Mouse (Mus musculus): Measurements from ENCODE around the gene Tmeff2. TPM values are rescaled to one million over a fixed set of nuclear protein-coding genes. Genes with fewer than 3 reads are reported as not detected.

Tmeff2 gene
- polyA plus RNA-seq, 1 experiment from 2014 or later, result 20.1 TPM

DNA sequence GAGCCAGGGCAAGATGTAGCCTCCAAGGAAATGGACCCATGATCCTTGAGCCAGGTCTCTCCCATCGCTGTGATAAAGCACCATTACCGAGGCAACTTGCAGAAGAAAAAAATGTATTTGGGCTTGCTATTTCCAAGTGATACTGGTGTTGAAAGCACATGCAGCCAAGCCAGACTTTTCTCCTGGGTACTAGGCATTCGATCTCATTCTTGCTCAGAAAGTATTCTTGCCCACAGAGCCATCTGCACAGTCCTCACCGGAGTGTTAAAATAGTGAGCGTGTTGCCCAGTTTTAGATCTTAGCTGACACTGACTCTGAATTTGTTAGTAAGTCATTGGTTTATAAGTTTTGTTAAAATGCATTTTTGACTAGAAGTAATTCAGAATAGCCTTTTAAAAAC is 215.3 kb downstream of the Tmeff2 start:
- Histone ChIP-seq H3K4me2 (no peak overlapping the region), H3K9ac (no peak overlapping the region), H3K27ac (no peak overlapping the region), H3K4me3 (no peak overlapping the region), H3K9me3 (no peaks in the 10 kb centered on the region), H3K36me3 (no peaks in the 10 kb centered on the region), H3K4me1 (no peaks in the 10 kb centered on the region), H3K27me3 (no peaks in the 10 kb centered on the region)
- no peak for ATAC-seq (ENCODE audit: insufficient number of reproducible peaks, low FRiP score, low TSS enrichment, low read depth)
- WGBS, result 85% methylated on average over 5 of the region's 5 CpGs

DNA sequence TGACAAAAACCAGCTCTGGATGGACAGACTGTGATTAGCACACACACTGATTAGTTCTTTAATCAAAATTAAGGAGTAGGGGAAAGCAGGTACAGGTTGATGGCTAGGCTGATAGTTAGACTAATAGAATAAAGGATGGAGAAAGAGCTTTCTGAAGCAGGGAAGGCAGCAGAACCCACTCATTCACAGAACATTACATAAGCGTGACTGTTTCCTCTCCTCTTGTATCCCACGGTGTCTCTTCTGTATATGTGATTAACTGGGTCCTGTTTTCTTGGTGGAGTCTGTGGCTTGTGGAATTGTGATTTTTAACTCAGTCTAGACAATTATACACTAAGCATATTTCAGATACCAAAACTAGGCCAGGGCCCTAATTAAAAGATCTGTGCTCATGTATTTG is 217.4 kb downstream of the Tmeff2 start:
- no peak overlapping the region for H3K27ac ChIP-seq
- no peaks in the 10 kb centered on the region for H3K36me3 ChIP-seq
- H3K4me2 ChIP-seq, result no peak overlapping the region
- H3K9ac ChIP-seq, result no peak overlapping the region
- no peaks in the 10 kb centered on the region for H3K27me3 ChIP-seq
- WGBS, result 77% methylated on average over 2 of the region's 2 CpGs
- no peaks in the 10 kb centered on the region for H3K9me3 ChIP-seq
- H3K4me3 ChIP-seq, result no peak overlapping the region
- H3K4me1 ChIP-seq, result no peaks in the 10 kb centered on the region
- no peak for ATAC-seq (ENCODE audit: insufficient number of reproducible peaks, low FRiP score, low TSS enrichment, low read depth)

DNA sequence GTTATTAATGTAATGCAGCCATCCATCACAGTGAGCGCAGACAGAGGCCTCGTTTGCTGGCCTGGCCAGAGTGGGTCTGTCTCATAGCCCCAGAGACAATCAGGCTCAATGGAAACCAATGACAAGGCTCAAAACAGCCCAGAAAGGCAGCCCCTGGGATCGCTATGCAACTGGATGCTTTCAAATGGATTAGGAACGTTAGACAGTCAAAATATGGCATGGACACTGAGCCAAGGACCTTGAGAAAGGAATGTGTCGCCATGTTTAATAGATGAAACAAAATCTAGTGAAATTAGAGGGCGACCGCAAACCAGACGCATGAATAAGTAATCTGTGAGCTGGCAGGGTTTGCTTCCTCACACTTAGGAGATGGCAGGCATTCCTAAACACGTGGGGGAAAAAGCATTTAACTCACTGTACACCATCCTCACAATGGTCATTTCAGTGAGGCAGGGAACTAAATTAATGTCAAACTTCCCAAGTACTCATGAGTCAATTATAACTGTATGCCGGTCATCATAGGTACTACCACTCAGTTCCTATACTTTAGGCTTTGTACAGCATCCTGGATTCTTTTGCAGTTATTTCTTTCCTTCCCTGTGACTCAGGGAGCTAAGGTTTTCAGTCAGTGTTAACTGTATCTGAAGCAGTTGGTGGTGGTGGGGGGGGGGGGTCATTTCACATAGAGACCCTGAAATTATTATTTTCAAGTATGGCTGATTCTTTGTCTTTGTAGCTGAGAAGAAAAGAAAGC is 225.4 kb downstream of the Tmeff2 start:
- no peak overlapping the region for H3K9ac ChIP-seq
- no peak overlapping the region for H3K4me2 ChIP-seq
- H3K4me3 ChIP-seq, result no peak overlapping the region
- no peaks in the 10 kb centered on the region for H3K4me1 ChIP-seq
- 41% methylated on average over 10 of the region's 10 CpGs for WGBS
- H3K27me3 ChIP-seq, result no peaks in the 10 kb centered on the region
- no peaks in the 10 kb centered on the region for H3K36me3 ChIP-seq
- no peak overlapping the region for H3K27ac ChIP-seq
- no peaks in the 10 kb centered on the region for H3K9me3 ChIP-seq
- ATAC-seq (ENCODE audit: insufficient number of reproducible peaks, low FRiP score, low TSS enrichment, low read depth), result no peak

DNA sequence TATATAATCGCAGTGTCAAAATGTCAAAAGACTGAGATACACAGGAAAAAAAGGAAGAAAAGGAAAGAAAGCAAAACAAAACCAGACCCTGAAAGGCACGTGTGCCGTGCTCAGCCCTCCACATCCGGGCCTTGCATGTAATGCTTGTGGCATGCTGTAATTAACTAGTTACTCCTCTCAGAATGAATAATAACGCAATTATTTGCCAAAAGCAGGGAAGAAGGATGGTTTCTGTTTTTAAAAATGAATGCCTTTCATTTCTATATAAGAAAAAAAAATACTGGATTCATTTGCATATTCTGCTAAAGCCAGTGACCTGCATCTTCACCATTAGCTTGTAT is 225.9 kb downstream of the Tmeff2 start:
- Histone ChIP-seq H3K9ac (no peak overlapping the region), H3K9me3 (no peaks in the 10 kb centered on the region), H3K27ac (no peak overlapping the region), H3K36me3 (no peaks in the 10 kb centered on the region), H3K4me1 (no peaks in the 10 kb centered on the region), H3K4me2 (no peak overlapping the region), H3K27me3 (no peaks in the 10 kb centered on the region), H3K4me3 (no peak overlapping the region)
- ATAC-seq (ENCODE audit: insufficient number of reproducible peaks, low FRiP score, low TSS enrichment, low read depth), result no peak
- 36% methylated on average over 5 of the region's 5 CpGs for WGBS

DNA sequence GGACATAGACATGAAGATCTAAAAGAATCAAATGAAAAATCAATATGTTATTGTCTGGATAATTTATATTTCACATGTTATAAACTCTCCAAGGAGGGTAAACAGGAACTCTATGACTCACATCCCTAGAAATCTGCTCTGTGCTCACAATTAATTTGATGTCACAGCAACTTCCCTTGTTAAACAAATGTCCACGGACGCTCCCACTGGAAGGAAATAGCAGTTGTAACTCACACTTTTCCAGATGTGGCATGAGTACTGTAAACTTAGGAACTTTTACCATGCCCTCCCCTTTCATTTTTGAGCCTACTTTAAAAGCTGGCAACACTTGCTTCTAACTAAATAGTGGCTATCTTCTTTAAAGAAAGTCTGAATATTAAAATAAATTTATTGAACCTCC is 236.3 kb downstream of the Tmeff2 start:
- no peak overlapping the region for H3K4me3 ChIP-seq
- no peaks in the 10 kb centered on the region for H3K36me3 ChIP-seq
- H3K9me3 ChIP-seq, result no peaks in the 10 kb centered on the region
- WGBS, result 15% methylated on average over 2 of the region's 2 CpGs
- H3K9ac ChIP-seq, result no peak overlapping the region
- ATAC-seq (ENCODE audit: insufficient number of reproducible peaks, low FRiP score, low TSS enrichment, low read depth), result no peak
- H3K4me2 ChIP-seq, result no peak overlapping the region
- H3K4me1 ChIP-seq, result no peaks in the 10 kb centered on the region
- H3K27me3 ChIP-seq, result no peaks in the 10 kb centered on the region
- no peak overlapping the region for H3K27ac ChIP-seq

DNA sequence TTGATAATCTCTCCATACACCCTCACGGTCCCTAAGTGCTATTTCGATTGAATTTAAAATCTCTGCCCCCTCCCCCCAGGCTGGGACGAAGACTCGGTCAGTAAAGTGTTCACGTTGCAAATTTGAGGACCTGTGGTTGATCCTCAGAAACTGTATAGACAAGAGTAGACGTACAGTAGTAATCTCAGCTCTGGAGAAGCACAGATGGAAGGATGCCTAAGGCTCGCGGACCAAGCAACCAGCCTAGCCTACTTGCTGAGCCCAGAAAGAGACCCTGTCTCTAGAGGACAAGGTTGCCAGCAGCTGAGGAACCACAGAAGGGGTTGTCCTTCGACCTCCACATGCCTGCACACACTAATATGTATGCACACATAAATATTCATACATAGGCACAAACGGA is 239.2 kb downstream of the Tmeff2 start:
- WGBS, result 65% methylated on average over 10 of the region's 10 CpGs
- H3K4me3 ChIP-seq, result no peak overlapping the region
- no peak for ATAC-seq (ENCODE audit: insufficient number of reproducible peaks, low FRiP score, low TSS enrichment, low read depth)
- H3K9me3 ChIP-seq, result no peaks in the 10 kb centered on the region
- no peak overlapping the region for H3K4me2 ChIP-seq
- no peak overlapping the region for H3K9ac ChIP-seq
- no peaks in the 10 kb centered on the region for H3K27me3 ChIP-seq
- H3K4me1 ChIP-seq, result no peaks in the 10 kb centered on the region
- H3K36me3 ChIP-seq, result no peaks in the 10 kb centered on the region
- no peak overlapping the region for H3K27ac ChIP-seq

DNA sequence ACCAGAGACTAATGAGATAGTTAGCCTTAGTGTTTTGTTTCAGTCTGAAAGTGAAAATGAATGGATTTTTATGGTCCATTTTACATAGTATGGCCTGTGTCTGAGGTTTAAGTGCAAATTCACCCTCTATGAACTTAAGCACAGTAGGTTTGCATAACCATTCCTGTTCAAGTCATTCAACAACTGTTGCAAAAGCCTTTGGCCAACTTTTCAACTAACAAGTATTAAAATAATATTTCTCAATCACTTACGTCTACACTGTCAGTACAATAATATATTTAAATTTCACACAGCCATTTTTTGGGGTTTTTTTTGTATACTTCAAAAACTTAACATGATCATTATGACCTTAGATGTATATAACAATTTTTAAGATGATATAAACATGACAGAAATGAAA is 240.9 kb downstream of the Tmeff2 start:
- Histone ChIP-seq H3K9me3 (no peaks in the 10 kb centered on the region), H3K27me3 (no peaks in the 10 kb centered on the region), H3K4me1 (no peaks in the 10 kb centered on the region), H3K4me3 (no peak overlapping the region), H3K4me2 (no peak overlapping the region), H3K36me3 (no peaks in the 10 kb centered on the region), H3K27ac (no peak overlapping the region), H3K9ac (no peak overlapping the region)
- WGBS, result 74% methylated on average over 1 of the region's 1 CpGs
- ATAC-seq (ENCODE audit: insufficient number of reproducible peaks, low FRiP score, low TSS enrichment, low read depth), result no peak

DNA sequence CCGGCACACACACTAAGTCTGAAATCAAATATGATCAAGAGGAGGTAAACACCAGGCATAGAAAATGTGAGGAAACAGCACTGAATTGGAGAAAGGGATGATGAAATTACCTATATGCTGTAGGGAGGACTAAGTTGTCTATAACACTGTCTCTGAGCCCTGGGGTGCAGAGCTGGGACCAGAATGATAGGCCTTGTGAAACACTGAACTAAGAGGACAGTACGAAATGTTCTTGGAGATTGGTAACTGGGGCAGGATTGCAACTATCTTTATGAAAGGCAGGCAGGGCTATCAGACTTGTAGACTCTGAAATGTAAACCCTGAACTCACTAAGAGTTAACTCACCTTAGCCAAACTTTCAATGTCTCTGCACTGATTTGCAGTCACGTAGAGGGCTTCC is 242.3 kb downstream of the Tmeff2 start:
- Histone ChIP-seq H3K27me3 (no peaks in the 10 kb centered on the region), H3K4me3 (no peak overlapping the region), H3K9me3 (no peaks in the 10 kb centered on the region), H3K27ac (no peak overlapping the region), H3K4me2 (no peak overlapping the region), H3K9ac (no peak overlapping the region), H3K36me3 (no peaks in the 10 kb centered on the region), H3K4me1 (no peaks in the 10 kb centered on the region)
- ATAC-seq (ENCODE audit: insufficient number of reproducible peaks, low FRiP score, low TSS enrichment, low read depth), result no peak
- 83% methylated on average over 3 of the region's 3 CpGs for WGBS

DNA sequence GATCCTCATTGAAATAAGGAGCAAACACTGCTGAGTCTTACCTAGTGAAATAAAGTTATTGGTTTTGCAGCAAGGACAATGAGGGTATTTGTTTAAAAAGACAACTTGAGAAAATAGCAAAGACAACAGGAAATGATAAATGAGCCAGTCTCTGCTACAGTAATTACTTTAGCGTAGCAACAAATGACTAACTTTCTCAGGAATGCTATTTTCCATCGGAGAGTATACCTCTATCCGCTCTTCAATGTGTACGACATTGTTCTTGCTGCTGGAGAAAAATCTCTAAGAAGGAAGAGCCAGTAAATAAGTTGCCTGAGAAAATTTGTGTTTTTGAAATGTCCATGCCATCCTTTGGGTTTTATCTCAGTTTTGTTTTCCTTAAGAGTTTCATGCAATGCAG is 245.2 kb downstream of the Tmeff2 start:
- Histone ChIP-seq H3K27me3 (no peaks in the 10 kb centered on the region), H3K4me3 (no peak overlapping the region), H3K4me1 (no peaks in the 10 kb centered on the region), H3K36me3 (no peaks in the 10 kb centered on the region), H3K9ac (no peak overlapping the region), H3K27ac (no peak overlapping the region), H3K4me2 (no peak overlapping the region), H3K9me3 (no peaks in the 10 kb centered on the region)
- no peak for ATAC-seq (ENCODE audit: insufficient number of reproducible peaks, low FRiP score, low TSS enrichment, low read depth)
- 69% methylated on average over 4 of the region's 4 CpGs for WGBS

DNA sequence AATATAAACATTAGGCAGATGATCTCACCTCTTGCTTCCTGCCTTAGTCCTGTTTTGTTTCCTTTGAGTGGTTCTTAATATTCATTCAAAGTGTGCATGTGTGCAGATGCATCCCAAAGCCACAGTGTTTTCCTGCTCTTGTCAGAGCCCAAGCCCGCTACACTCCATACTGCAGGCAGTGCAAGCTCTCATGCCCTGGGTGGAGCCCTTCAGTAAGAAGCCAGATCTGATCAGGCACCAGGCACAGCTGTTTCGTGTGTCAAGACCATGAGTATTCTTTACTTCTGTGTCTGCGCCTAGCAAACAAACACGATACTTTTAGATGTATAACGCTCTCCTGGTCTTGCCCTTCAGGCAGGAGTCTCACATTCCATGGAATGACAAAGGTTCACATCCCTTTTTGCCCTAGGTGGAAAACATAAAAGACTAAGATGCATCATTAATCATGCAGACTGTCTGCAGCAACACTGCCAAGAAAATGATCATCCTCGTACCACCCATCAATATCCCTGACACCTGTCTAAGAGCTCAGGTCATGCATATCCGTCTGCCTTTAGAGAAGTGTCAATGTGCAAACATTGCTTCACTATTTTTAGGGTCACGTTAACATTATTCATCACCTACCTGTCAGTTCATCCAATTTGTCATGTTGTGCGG is 248.2 kb downstream of the Tmeff2 start:
- no peaks in the 10 kb centered on the region for H3K27me3 ChIP-seq
- no peak overlapping the region for H3K9ac ChIP-seq
- ATAC-seq (ENCODE audit: insufficient number of reproducible peaks, low FRiP score, low TSS enrichment, low read depth), result no peak
- H3K36me3 ChIP-seq, result no peaks in the 10 kb centered on the region
- H3K4me1 ChIP-seq, result no peaks in the 10 kb centered on the region
- WGBS, result 53% methylated on average over 9 of the region's 9 CpGs
- H3K27ac ChIP-seq, result no peak overlapping the region
- no peaks in the 10 kb centered on the region for H3K9me3 ChIP-seq
- no peak overlapping the region for H3K4me3 ChIP-seq
- no peak overlapping the region for H3K4me2 ChIP-seq

DNA sequence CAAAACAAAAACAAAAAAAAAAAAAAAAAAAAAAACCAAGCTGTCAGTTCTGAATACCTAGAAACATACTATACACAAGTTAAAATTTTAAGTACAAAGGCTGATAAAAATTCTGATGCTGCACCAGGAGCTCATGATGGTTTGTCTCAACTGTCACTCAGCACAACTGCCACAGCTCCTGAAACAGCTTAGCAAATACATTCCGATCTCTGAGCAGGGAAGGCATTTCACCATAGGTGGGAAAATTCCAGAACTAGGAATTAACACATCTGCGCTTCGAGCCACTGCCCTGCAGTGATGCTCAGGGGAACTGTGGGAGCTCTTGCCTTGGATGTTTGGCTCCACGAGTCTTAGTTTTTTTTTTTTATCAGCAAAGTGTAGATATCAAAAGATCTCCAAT is 249.0 kb downstream of the Tmeff2 start:
- Histone ChIP-seq H3K36me3 (no peaks in the 10 kb centered on the region), H3K4me2 (no peak overlapping the region), H3K27ac (no peak overlapping the region), H3K4me1 (no peaks in the 10 kb centered on the region), H3K27me3 (no peaks in the 10 kb centered on the region), H3K9ac (no peak overlapping the region), H3K9me3 (no peaks in the 10 kb centered on the region), H3K4me3 (no peak overlapping the region)
- no peak for ATAC-seq (ENCODE audit: insufficient number of reproducible peaks, low FRiP score, low TSS enrichment, low read depth)
- WGBS, result 39% methylated on average over 4 of the region's 4 CpGs

DNA sequence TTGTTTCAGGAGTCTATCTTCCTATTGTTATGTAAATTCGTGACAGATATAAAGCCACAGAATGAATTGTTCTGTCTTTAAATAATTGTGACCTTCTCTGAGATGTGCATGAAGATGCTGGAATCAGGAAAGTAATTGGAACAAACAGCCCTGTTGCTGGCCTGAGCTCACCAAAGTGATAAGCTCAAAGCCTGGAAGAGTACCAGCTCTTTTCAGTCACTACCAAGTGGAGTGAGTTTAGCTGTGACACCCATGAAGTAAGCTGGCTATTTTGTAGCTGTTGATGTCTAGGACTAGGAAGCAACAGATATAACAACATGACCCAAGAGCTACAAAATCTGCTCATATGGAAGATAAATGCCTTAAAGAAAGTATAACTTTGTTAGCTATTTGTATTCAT is 249.4 kb downstream of the Tmeff2 start:
- no peaks in the 10 kb centered on the region for H3K4me1 ChIP-seq
- no peaks in the 10 kb centered on the region for H3K27me3 ChIP-seq
- ATAC-seq (ENCODE audit: insufficient number of reproducible peaks, low FRiP score, low TSS enrichment, low read depth), result no peak
- 89% methylated on average over 1 of the region's 1 CpGs for WGBS
- no peak overlapping the region for H3K27ac ChIP-seq
- no peak overlapping the region for H3K4me3 ChIP-seq
- no peak overlapping the region for H3K4me2 ChIP-seq
- no peaks in the 10 kb centered on the region for H3K9me3 ChIP-seq
- no peak overlapping the region for H3K9ac ChIP-seq
- H3K36me3 ChIP-seq, result no peaks in the 10 kb centered on the region

DNA sequence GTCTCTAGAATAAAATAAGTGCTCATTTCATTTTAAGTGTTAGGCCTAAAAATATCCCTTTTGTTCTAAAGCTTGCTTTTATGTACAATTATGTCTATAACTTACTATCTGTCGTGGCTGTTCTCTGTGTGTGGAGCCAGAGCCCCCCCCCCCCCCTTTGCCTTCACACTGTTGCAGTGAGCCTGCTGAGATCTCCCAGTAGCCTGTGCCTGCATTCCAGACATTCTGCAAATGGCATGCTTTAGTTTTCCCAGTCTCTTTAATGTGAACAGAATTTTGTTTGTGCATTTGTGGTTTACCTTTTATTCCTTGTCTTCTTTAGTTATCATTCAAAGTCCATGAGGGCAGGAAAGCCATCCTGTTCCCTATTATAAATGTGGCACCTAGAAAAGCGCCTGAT is 251.6 kb downstream of the Tmeff2 start:
- Histone ChIP-seq H3K27ac (no peak overlapping the region), H3K9ac (no peak overlapping the region), H3K27me3 (no peaks in the 10 kb centered on the region), H3K4me1 (no peaks in the 10 kb centered on the region), H3K4me3 (no peak overlapping the region), H3K4me2 (no peak overlapping the region), H3K9me3 (no peaks in the 10 kb centered on the region), H3K36me3 (no peaks in the 10 kb centered on the region)
- 40% methylated on average over 2 of the region's 2 CpGs for WGBS
- no peak for ATAC-seq (ENCODE audit: insufficient number of reproducible peaks, low FRiP score, low TSS enrichment, low read depth)
